ENCODE assay signal across 20 mouse cellular contexts in the genomic region with DNA sequence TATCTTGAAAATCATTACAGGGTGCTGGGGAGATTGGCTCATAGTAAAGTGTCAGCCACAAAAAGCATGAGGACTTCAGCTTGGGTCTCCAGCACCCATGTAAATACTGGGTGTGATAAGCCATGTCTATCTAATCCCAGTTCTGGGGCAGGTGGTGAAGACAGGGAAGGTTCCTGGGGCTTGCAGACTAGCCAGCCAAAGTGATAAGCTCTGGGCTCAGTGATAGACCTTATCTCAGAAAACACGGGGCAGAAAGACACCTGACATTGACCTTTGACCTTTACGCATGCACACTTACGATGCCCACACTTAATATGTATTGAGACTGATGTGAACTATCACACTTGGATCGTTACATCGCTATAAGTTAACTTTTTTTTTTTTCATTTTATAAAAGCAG. TPM values are rescaled to one million over a fixed set of nuclear protein-coding genes. Genes with fewer than 3 reads are reported as not detected.
A peak's percentile ranks its signal among the peaks of the same experiment; 100 is the strongest.
DNase-seq lines count a peak whose midpoint lies in the region; ATAC-seq and TF ChIP-seq lines count a peak whose summit lies in the region.
"Had no signal": no experiment of that assay in that cellular context is flagged by ENCODE, and none has a peak within 500 bp of the region (broad histone marks: within the 10 kb centered on the region; RNA-seq: fewer than 3 reads in every experiment).

No protein-coding gene starts in this region.

- peak; percentile 71 for ATAC-seq in G1E (ENCODE audit: extremely low read depth, insufficient number of reproducible peaks, low FRiP score, poor library complexity, severe bottlenecking)
- ATAC-seq in liver, embryonic 13.5 days (ENCODE audit: low read depth), result peak; percentile 81
- ATAC-seq in megakaryocyte progenitor cell, adult 5-6 weeks (replicated peaks; ENCODE audit: poor library complexity), result 0 out of 2 replicates have a peak, but pooled peaks have one; percentile 7
- ATAC-seq in intestine, postnatal 0 days, result no peak
- ATAC-seq: forebrain, embryonic 13.5 days; forebrain, postnatal 0 days; hindbrain, postnatal 0 days had no signal

- peaks cover 64% of the 10 kb centered on the region for H3K4me1 ChIP-seq in G1E (ENCODE audit: insufficient read depth, low read depth, low read length)
- H3K4me1 ChIP-seq in liver, embryonic 13.5 days (replicated peaks), result peaks cover 48% of the 10 kb centered on the region
- H3K4me1 ChIP-seq in intestine, postnatal 0 days (replicated peaks; ENCODE audit: control insufficient read depth, insufficient read depth, low read length), result peaks cover 13% of the 10 kb centered on the region; the same call in 1 of the 2 replicates

- no peaks in the 10 kb centered on the region for H3K27me3 ChIP-seq in G1E (ENCODE audit: insufficient read depth, low read length)
- no peaks in the 10 kb centered on the region for H3K27me3 ChIP-seq in liver, embryonic 13.5 days
- no peaks in the 10 kb centered on the region for H3K27me3 ChIP-seq in intestine, postnatal 0 days (replicated peaks; ENCODE audit: control insufficient read depth, insufficient read depth, low read length)
- H3K27me3 ChIP-seq: embryonic facial prominence, embryonic 13.5 days; forebrain, embryonic 13.5 days; hindbrain, embryonic 12.5 days had no signal

- H3K4me2 ChIP-seq in liver, embryonic 13.5 days, result no peak overlapping the region
- no peak overlapping the region for H3K4me2 ChIP-seq in intestine, postnatal 0 days (replicated peaks; ENCODE audit: low read depth)
- H3K4me2 ChIP-seq: embryonic facial prominence, embryonic 13.5 days; forebrain, embryonic 13.5 days; hindbrain, embryonic 12.5 days had no signal

- H3K4me3 ChIP-seq in G1E (ENCODE audit: low read depth, low read length), result no peak overlapping the region
- H3K4me3 ChIP-seq in liver, embryonic 13.5 days (replicated peaks), result no peak overlapping the region
- H3K4me3 ChIP-seq in intestine, postnatal 0 days (ENCODE audit: low read depth, low read length), result no peak overlapping the region
- H3K4me3 ChIP-seq: embryonic facial prominence, embryonic 13.5 days; forebrain, embryonic 13.5 days; heart, embryonic 10.5 days; hindbrain, embryonic 12.5 days had no signal

- no peak for TF ChIP-seq CTCF in G1E (IDR thresholded peaks at IDR 0.05; ENCODE audit: low read depth, low read length)
- no peak for TF ChIP-seq CTCF in intestine, postnatal 0 days (IDR thresholded peaks at IDR 0.05; ENCODE audit: low read depth)

- H3K36me3 ChIP-seq in G1E (replicated peaks), result peaks cover 45% of the 10 kb centered on the region
- H3K36me3 ChIP-seq in liver, embryonic 13.5 days, result peaks cover 2% of the 10 kb centered on the region; the same call in 1 of the 2 replicates
- peaks cover 8% of the 10 kb centered on the region; the same call in 1 of the 2 replicates for H3K36me3 ChIP-seq in intestine, postnatal 0 days (ENCODE audit: control insufficient read depth, insufficient read depth)

- H3K9ac ChIP-seq in liver, embryonic 13.5 days, result no peak overlapping the region
- H3K9ac ChIP-seq in intestine, postnatal 0 days (ENCODE audit: low read depth, low read length), result no peak overlapping the region
- H3K9ac ChIP-seq: embryonic facial prominence, embryonic 13.5 days; forebrain, embryonic 13.5 days; forebrain, postnatal 0 days; hindbrain, embryonic 12.5 days had no signal

- 59% methylated on average over 5 of the region's 5 CpGs for WGBS in liver, embryonic 13.5 days (ENCODE audit: insufficient replicate concordance)
- 31% methylated on average over 5 of the region's 5 CpGs for WGBS in intestine, postnatal 0 days

- H3K9me3 ChIP-seq in G1E (replicated peaks), result no peaks in the 10 kb centered on the region
- H3K9me3 ChIP-seq in liver, embryonic 13.5 days (replicated peaks), result no peaks in the 10 kb centered on the region
- H3K9me3 ChIP-seq in intestine, postnatal 0 days (ENCODE audit: control insufficient read depth), result no peaks in the 10 kb centered on the region
- H3K9me3 ChIP-seq: embryonic facial prominence, embryonic 13.5 days; forebrain, embryonic 13.5 days; heart, embryonic 10.5 days; hindbrain, embryonic 12.5 days had no signal

- no peak overlapping the region for H3K27ac ChIP-seq in liver, embryonic 13.5 days
- H3K27ac ChIP-seq in intestine, postnatal 0 days (ENCODE audit: low read depth, low read length), result no peak overlapping the region; the same call in 1 of the 2 replicates
- H3K27ac ChIP-seq: embryonic facial prominence, embryonic 13.5 days; forebrain, embryonic 13.5 days; hindbrain, embryonic 12.5 days; hindbrain, postnatal 0 days had no signal

- DNase-seq in G1E (ENCODE audit: low spot score), result peak; percentile 20
- DNase-seq in c-Kit-positive CD71-positive TER-119-positive erythroid progenitor cells, embryonic 14.5 days (ENCODE audit: low spot score), result peak; percentile 18
- peak; percentile 17 for DNase-seq in liver, embryonic 13.5 days
- DNase-seq in gastrocnemius, postnatal 10 days, result no peak
- DNase-seq in spleen, postnatal 36 days (ENCODE audit: low spot score in 2 of 2), result no peak
- DNase-seq: adrenal gland, postnatal 10 days; cerebellum, adult 18-20 months; cerebellum, adult 9-11 months; cerebellum, postnatal 36 days; forebrain, postnatal 0 days; gastrocnemius, postnatal 25 days; heart, postnatal 10 days; heart, postnatal 4 days had no signal

RNA-seq across cellular contexts. Expression of a gene that starts 31.2 kb away (rescaled TPM):
- total RNA-seq in G1E (2014; fragmentation: Nextera tagmentation) (2.4 and 2.5 TPM in 2 replicates), G1E (2017) (5.7 and 6.0 TPM in 2 replicates)
- polyA plus RNA-seq in G1E (2012), result 0.91 and 1.2 TPM in 2 replicates
- 3.8 and 3.9 TPM in 2 replicates for polyA plus RNA-seq in liver, embryonic 13.5 days (2015; fragmentation: Nextera tagmentation; extraction: Ambion mirVana)
- total RNA-seq in megakaryocyte progenitor cell, adult 5-6 weeks (2015), result 1.7 and 5.9 TPM in 2 replicates
- total RNA-seq in megakaryocyte progenitor cell, adult 5-6 weeks (2017), result 3.1 and 3.9 TPM in 2 replicates
- total RNA-seq in gastrocnemius, postnatal 10 days (2021), result 1 to 10 TPM; 9.2 to 9.9 TPM
- polyA plus RNA-seq in intestine, postnatal 0 days (2015; fragmentation: Nextera tagmentation; extraction: Ambion mirVana), result 11.8 and 12.5 TPM in 2 replicates

RNA-seq across cellular contexts. Expression of a gene that starts 31.6 kb away (rescaled TPM):
- total RNA-seq in G1E (2014; fragmentation: Nextera tagmentation) (8.9 and 9.4 TPM in 2 replicates), G1E (2017) (10.2 and 10.8 TPM in 2 replicates)
- polyA plus RNA-seq in G1E (2012), result 4.4 and 8.9 TPM in 2 replicates
- polyA plus RNA-seq in liver, embryonic 13.5 days (2015; fragmentation: Nextera tagmentation; extraction: Ambion mirVana), result 2.0 and 2.5 TPM in 2 replicates
- 2.2 and 3.0 TPM in 2 replicates for total RNA-seq in megakaryocyte progenitor cell, adult 5-6 weeks (2015)
- 2.3 and 5.4 TPM in 2 replicates for total RNA-seq in megakaryocyte progenitor cell, adult 5-6 weeks (2017)
- total RNA-seq in gastrocnemius, postnatal 10 days (2021), result 10 to 100 TPM; 12.0 to 14.6 TPM
- polyA plus RNA-seq in intestine, postnatal 0 days (2015; fragmentation: Nextera tagmentation; extraction: Ambion mirVana), result 11.9 and 15.8 TPM in 2 replicates

Comparison
In these comparisons a context has a peak if more than half of its experiments do, and no peak if none do; other contexts are left out.
1. DNase-seq: peak in G1E (single experiment), c-Kit-positive CD71-positive TER-119-positive erythroid progenitor cells, embryonic 14.5 days (single experiment) and liver, embryonic 13.5 days (single experiment); none in gastrocnemius, postnatal 10 days (single experiment) and spleen, postnatal 36 days (0 of 2).